Mouse (Mus musculus): ENCODE data around the gene 1520401A03Rik. TPM values are rescaled to one million over a fixed set of nuclear protein-coding genes. Genes with fewer than 3 reads are reported as not detected.

Gene 1520401A03Rik
- polyA plus RNA-seq (2014; fragmentation: Illumina TruSeq; extraction: RNeasy Lipid Tissue Mini Kit (QIAGEN cat#74804); ENCODE audit: low read depth, low replicate concordance): not detected

DNA sequence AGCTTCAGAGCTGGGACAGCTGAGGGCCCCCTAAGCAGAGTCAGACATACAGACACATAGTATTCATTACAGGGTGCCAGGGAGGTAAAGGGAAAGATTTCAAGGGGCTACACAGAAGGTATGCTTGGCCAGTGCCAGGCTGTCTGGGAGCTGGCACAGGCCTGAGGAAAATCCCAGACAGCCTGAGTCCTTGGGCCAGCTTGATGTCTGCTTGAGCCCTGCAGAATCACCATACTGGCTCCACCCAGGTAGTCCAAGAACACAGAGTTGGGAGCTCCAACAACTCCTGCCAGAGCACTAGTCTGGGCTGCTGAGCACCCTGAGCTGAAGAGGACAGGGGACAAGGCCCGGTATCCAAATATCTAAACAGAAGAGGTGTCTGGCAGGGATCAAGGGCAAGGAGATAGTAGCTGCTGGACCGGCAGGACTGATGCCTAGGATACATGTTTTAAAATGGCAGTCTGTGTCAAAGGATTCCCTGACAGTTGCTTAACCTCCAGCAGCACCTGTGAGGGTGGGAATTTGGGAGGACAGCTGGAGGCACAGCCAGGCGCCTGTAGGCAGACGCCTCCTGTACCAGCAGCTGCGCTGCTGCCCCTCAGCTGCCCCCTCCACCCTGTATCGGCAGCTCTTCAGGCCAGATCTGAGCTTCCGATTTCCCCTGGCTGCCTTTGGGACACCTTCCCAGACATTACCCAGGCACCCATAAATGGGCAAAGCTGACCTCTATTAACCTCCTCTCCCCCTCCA, at the start of gene 1520401A03Rik:
1520401A03Rik (minus strand) TSS at position 408 of the 750 bp plus-strand sequence.

DNA sequence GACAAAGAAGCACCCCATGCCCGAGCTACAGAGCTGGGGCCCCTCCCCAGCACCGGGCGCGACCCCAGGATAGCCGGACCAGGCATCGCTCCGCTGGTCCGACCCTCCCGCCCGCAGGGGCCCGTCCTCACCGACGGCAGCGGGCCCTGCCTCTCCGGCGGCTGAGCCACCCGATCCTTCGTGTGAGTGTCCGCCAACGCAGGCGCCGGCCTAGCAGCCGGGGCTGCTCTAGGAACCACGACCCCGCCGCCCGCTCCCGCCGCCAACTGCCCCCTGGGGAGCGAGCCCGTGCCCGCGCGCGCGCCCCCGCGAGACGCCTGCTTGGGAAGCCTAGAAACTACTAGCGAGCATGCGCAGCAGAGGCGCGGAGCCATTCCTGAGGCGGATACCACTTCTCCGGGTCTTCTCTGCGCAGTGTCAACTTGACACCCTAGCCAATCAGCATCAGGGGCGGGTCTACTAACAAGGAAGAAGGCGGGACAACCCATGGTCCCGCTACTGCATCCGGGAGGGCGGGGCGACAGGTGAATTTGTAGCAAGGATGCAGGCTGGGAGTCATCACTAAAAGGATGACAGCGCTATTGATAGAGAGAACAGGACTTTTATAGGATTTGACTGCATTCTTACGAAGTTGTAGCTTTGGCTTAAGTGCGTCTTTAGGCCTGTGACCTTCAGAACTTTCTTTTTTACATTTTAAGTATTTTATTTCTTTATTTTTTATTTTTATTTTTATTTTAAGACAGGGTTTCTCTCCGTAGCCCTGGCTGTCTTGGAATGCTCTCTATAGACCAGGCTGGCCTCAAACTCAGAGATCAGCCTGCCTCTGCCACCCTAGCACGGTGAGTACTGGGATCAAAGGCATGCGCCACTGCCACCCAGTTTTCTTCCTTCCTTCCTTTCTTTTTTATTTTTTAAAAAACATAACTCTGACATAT, 49.0 kb upstream of the 1520401A03Rik start, which contains the start of gene Flywch1:
Flywch1 (minus strand) TSS at position 319 of the 935 bp plus-strand sequence.

DNA sequence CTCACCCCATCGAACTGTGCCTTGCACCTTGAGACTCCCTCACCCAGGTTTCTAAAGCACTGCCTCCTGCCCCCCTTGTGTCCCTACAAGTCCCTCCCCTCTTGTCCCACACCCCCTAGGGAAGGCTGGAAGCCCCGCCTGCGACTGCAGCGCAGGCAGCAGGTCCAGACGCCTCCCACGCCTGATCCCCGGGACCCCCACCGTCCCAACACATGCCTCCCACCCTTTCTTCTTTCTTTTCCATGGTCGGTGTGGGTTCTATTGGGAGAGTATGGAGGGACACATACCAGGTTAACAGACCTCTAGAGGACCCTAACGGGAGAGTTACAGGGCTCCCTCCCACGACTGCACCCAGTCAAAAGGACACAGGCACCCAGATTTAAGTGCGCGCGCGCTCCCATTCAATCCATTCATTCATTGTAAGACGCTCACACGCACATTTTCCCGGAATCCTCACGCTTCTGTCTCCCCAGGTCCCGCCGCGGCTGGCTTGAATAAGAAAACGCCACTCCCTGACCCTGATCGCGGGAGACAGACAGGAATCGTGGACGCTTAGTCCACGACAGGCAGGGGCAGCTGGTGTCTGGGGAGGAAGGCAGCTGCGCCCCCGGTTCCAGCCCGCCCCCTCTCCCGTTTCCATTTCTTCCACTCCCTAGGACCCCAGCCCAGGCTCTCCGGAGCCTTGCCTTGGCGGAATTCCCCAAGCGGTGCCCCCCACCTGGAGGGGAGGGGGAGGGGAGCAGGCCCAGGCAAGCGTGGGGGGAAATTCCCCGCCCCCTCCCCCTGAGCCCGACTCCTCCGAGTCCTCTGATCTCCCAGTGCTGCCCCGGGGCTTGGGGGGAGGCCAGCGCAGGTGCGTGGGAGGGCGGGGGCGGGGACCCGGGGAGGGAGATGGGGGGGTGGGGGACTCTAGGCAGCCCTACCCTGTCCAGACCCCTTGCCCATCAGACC, 23.0 kb upstream of the 1520401A03Rik start, which contains the start of gene Kremen2:
Kremen2 (minus strand) TSS at position 533 of the 951 bp plus-strand sequence.

DNA sequence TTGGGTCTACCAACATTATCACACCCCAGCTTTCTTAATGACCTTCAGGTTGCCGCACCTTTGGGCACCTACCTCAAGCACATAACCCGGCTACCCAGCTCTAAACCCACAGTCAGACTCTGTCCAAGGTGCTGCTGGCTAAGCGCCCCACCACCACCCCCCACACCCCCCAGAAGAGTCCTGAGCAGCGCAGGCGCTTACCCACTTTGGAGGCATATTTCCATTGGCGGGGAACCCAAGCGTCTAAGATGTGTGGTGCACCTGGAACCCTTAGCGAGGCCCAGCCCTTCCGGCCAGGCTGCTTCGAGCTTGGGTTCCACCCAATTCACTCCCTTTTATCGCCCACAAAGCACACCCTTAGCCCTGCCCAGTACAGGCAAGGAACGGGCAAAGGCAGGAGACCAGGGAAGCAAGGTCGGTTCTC, 18.0 kb upstream of the 1520401A03Rik start, which contains the start of gene Paqr4:
Paqr4 (minus strand) TSS at position 270 of the 424 bp plus-strand sequence.

DNA sequence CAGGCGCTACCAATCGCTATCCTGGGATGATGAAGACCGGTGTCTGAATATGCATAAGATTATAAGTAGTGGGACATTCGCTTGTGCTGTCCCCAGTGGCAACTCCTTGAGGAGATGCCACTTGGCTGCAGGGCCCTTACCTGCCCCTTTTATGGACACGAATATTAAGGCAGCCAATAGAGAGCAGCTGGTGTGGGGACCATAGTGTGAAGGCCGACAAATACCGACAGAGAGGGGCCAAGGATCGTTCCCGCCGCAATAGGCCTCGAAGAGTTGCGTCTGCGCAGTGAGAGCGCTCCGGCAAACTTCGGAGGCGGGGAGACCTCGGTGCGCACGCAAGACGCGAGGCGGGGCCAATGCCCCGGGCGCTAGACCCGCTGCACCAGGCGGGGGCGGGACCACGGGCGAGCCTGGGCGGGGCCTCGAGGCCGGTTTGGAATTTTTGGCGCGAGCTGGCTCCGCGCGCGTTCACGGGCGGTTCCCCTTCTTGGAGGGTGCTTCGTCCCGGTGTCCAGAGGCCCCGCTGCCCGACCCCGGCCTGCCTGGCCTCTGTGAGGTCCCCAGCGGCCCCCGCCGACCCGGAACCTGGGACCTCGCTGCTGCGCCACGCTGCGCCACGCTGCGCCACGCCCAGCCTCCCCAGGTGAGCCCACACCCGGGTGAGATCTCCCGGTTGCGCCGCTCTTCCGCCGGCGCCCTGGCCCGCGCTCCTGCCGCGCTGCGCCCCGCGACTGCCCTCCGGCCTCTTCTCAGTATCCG, 3.6 kb upstream of the 1520401A03Rik start, which contains the start of gene Pkmyt1:
Pkmyt1 (plus strand) TSS at position 338 of the 759 bp plus-strand sequence.

DNA sequence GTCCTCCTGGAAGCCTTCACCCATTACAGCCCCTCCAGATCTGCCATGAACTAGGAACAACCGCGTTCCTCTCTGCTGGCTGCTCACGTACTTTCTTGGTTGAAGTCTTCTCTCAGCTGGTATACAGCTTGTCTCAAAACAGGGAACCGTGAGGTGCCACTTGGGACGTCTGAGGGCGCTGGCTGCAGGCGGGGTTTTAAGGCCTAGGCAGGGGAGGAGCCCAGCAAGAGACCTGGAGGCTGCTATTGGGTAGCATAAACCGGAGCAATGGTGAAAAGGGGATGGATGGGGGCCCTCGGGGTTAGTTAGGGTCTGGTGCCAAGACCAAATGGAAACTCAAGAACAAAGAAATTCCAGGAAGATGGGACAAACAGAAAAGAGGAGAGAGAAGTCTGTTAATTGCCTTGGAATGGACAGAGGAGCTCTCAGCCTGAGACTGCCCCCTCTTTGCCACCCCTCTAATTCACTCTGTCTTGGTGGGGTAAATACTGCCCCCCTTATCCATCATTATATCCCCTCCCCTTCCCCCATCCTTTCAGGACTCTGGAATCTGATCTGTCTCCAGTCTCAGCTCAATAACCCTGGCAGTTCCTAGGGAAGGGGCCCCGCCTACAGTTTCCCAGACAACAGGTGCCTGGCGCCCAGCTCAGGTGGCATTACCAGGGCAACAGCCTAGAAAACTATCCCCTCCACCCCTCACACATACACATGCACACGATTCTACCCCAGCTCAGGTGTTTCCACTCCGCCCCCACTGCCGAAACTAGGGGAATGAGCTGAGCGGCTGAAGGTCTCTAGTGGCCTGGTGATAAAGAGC, 38.5 kb downstream of the 1520401A03Rik start, which contains the start of gene Cldn9:
Cldn9 (minus strand) TSS at position 171 of the 817 bp plus-strand sequence.

DNA sequence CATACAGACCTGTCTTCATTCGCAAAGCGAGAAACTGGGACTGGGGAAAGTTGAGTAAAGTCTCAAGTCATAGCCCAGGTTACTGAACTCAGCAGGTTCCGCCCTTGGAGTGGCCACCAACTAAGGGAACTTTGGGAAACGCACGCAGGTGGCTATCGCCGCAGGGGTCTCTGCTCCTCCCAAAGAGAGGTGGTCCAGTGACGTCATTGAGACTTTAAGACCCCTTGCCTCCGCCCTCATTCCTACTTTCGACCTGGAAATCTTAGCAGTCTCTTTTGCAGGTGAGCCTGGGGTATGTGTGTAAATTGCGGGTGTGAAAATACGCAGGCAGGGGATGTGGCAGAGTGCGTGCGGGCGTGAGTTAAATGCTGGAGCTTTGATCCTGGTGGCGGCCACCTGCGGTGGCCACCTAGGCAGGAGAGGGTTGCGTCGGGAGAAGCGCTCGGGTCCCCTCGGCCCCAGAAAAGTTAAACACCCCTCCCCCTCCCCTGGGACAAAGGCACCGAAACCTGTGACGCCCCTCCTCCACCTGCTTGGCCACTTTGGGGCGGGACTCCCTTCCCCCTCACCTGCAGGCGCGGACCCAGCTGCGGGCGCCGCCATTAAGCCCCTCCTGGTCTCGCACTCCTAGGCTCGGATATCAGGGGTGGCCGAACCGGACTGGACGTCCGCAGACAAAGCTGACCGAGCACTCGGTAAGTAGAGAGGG, 43.3 kb downstream of the 1520401A03Rik start, which contains the start of gene Cldn6:
Cldn6 (plus strand) TSS at position 123 of the 709 bp plus-strand sequence.

DNA sequence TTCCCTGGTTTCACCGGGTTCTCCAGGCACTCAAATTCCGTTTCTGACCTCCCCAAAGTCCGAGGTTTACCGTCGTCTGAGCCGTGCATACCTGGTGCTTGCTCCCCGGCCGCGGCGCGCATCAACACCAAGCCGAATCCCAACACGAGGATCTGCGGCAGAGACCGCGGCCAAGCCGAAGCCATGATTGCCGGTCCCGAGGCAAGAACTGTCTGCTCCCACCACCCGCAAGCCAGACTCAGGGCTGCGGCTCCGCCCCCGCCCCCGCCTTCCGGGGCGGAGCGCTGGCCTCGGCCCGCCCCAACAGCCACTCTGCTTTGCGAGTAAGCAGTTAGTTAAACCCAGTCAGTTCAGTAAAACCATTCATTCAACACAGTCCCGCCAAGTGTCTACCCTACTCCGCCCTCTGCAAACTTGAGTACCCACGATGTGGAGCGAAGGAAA, 45.3 kb downstream of the 1520401A03Rik start, which contains the start of gene Tnfrsf12a:
Tnfrsf12a (minus strand) TSS at position 233 of the 444 bp plus-strand sequence.

DNA sequence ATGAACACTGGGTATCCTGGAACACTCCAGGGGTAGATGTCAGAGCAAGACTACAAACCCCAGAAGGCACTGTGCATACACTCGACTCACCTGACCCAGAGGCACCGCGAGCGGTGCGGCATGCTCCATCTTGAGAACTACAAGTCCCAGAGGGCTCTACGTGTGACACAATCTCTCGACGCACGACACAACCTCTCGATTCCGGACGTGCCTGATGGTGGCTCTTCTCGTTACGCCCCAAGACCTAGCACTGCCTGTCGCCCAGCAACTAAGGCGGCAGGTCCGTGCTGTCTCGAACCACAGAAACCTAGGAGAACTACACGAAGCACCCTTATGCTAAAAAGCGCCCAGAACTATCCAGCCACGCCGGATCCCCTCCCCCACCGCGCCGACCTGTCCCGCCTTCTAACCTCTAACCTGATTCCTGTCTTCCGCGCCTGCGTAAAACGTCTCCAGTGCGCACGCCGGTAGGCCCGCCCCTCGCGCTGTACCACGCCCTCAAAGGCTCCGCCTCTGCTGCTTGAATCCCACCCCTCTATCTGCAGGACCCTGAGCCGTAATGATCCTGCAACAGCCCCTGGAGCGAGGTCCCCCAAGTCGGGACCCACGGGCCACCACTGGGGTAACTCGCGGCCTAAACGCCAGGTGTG, 49.0 kb downstream of the 1520401A03Rik start, which contains the start of the genes Hcfc1r1 and Thoc6:
Hcfc1r1 (plus strand) TSS at position 173 of the 650 bp plus-strand sequence.
Thoc6 (minus strand) TSS at position 459 of the 650 bp plus-strand sequence.

DNA sequence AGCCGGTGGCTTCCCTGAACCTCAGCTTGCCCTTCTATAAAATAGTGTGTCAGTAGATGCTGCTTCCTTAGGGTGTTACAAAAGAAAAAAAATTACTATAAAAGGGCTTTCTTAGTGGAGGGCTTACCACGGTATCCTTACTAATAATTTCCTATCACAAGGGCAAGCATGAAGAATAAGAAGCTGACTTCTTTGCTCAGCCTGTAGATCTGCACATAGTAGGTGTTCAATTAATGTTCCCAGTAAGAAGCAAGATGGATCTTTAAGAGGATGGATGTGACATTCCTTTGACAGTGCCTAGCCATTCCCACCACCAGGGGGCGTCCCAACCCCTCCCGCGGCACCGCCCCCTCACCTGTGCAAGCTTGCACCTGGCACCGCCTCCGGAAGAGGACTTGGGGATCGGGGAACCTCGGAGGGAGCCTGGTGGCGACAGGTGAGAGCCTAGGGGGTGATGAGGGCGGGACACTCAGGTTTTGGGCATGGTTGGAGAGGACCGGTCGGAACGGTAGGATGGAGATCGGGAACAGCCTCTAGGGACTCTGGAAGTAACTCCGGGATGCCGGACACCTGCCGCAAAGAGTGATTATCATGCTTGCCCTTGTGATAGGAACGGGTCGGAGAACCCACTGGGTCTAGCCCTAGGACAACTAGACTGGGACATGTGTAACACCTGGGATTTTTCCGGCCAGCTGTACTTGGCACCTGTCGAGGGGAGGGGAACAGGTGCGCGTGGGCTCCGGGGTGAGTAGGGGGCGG, 62.3 kb downstream of the 1520401A03Rik start, which contains the start of gene Bicdl2:
Bicdl2 (plus strand) TSS at position 390 of the 759 bp plus-strand sequence.

Other genes with a start within 250 kb of the 1520401A03Rik start
- gene Vmn2r117, start 243.1 kb downstream of the 1520401A03Rik start, polyA plus RNA-seq (2014; fragmentation: Illumina TruSeq; extraction: RNeasy Lipid Tissue Mini Kit (QIAGEN cat#74804); ENCODE audit: low read depth, low replicate concordance): not detected
- 0.32 TPM for gene Zfp213, start 158.5 kb downstream of the 1520401A03Rik start, polyA plus RNA-seq (2014; fragmentation: Illumina TruSeq; extraction: RNeasy Lipid Tissue Mini Kit (QIAGEN cat#74804); ENCODE audit: low read depth, low replicate concordance)
- gene Zfp13, start 123.3 kb downstream of the 1520401A03Rik start, polyA plus RNA-seq (2014; fragmentation: Illumina TruSeq; extraction: RNeasy Lipid Tissue Mini Kit (QIAGEN cat#74804); ENCODE audit: low read depth, low replicate concordance): not detected
- not detected for gene Zscan10, start 121.9 kb downstream of the 1520401A03Rik start, polyA plus RNA-seq (2014; fragmentation: Illumina TruSeq; extraction: RNeasy Lipid Tissue Mini Kit (QIAGEN cat#74804); ENCODE audit: low read depth, low replicate concordance)
- gene Mmp25, start 77.5 kb downstream of the 1520401A03Rik start, polyA plus RNA-seq (2014; fragmentation: Illumina TruSeq; extraction: RNeasy Lipid Tissue Mini Kit (QIAGEN cat#74804); ENCODE audit: low read depth, low replicate concordance): 0.13 TPM
- 1.8 TPM for gene Bicdl2, start 62.3 kb downstream of the 1520401A03Rik start, polyA plus RNA-seq (2014; fragmentation: Illumina TruSeq; extraction: RNeasy Lipid Tissue Mini Kit (QIAGEN cat#74804); ENCODE audit: low read depth, low replicate concordance)
- gene Hcfc1r1, start 49.2 kb downstream of the 1520401A03Rik start, polyA plus RNA-seq (2014; fragmentation: Illumina TruSeq; extraction: RNeasy Lipid Tissue Mini Kit (QIAGEN cat#74804); ENCODE audit: low read depth, low replicate concordance): 7.9 TPM
- gene Thoc6, start 48.9 kb downstream of the 1520401A03Rik start, polyA plus RNA-seq (2014; fragmentation: Illumina TruSeq; extraction: RNeasy Lipid Tissue Mini Kit (QIAGEN cat#74804); ENCODE audit: low read depth, low replicate concordance): 1.4 TPM
- gene Tnfrsf12a, start 45.3 kb downstream of the 1520401A03Rik start, polyA plus RNA-seq (2014; fragmentation: Illumina TruSeq; extraction: RNeasy Lipid Tissue Mini Kit (QIAGEN cat#74804); ENCODE audit: low read depth, low replicate concordance): 0.88 TPM
- not detected for gene Cldn6, start 43.5 kb downstream of the 1520401A03Rik start, polyA plus RNA-seq (2014; fragmentation: Illumina TruSeq; extraction: RNeasy Lipid Tissue Mini Kit (QIAGEN cat#74804); ENCODE audit: low read depth, low replicate concordance)
- gene Cldn9, start 38.8 kb downstream of the 1520401A03Rik start, polyA plus RNA-seq (2014; fragmentation: Illumina TruSeq; extraction: RNeasy Lipid Tissue Mini Kit (QIAGEN cat#74804); ENCODE audit: low read depth, low replicate concordance): not detected
- gene Pkmyt1, start 3.6 kb upstream of the 1520401A03Rik start, polyA plus RNA-seq (2014; fragmentation: Illumina TruSeq; extraction: RNeasy Lipid Tissue Mini Kit (QIAGEN cat#74804); ENCODE audit: low read depth, low replicate concordance): 2.1 TPM
- gene Paqr4, start 18.1 kb upstream of the 1520401A03Rik start, polyA plus RNA-seq (2014; fragmentation: Illumina TruSeq; extraction: RNeasy Lipid Tissue Mini Kit (QIAGEN cat#74804); ENCODE audit: low read depth, low replicate concordance): 20.3 TPM
- 0.41 TPM for gene Kremen2, start 23.1 kb upstream of the 1520401A03Rik start, polyA plus RNA-seq (2014; fragmentation: Illumina TruSeq; extraction: RNeasy Lipid Tissue Mini Kit (QIAGEN cat#74804); ENCODE audit: low read depth, low replicate concordance)
- 1.2 TPM for gene Flywch1, start 48.8 kb upstream of the 1520401A03Rik start, polyA plus RNA-seq (2014; fragmentation: Illumina TruSeq; extraction: RNeasy Lipid Tissue Mini Kit (QIAGEN cat#74804); ENCODE audit: low read depth, low replicate concordance)
- gene Flywch2, start 63.3 kb upstream of the 1520401A03Rik start, polyA plus RNA-seq (2014; fragmentation: Illumina TruSeq; extraction: RNeasy Lipid Tissue Mini Kit (QIAGEN cat#74804); ENCODE audit: low read depth, low replicate concordance): 1.5 TPM
- gene Srrm2, start 67.7 kb upstream of the 1520401A03Rik start, polyA plus RNA-seq (2014; fragmentation: Illumina TruSeq; extraction: RNeasy Lipid Tissue Mini Kit (QIAGEN cat#74804); ENCODE audit: low read depth, low replicate concordance): 275 TPM
- gene Elob, start 106.4 kb upstream of the 1520401A03Rik start, polyA plus RNA-seq (2014; fragmentation: Illumina TruSeq; extraction: RNeasy Lipid Tissue Mini Kit (QIAGEN cat#74804); ENCODE audit: low read depth, low replicate concordance): 15.1 TPM
- not detected for gene Prss33, start 113.3 kb upstream of the 1520401A03Rik start, polyA plus RNA-seq (2014; fragmentation: Illumina TruSeq; extraction: RNeasy Lipid Tissue Mini Kit (QIAGEN cat#74804); ENCODE audit: low read depth, low replicate concordance)
- 115 TPM for gene Prss32, start 121.1 kb upstream of the 1520401A03Rik start, polyA plus RNA-seq (2014; fragmentation: Illumina TruSeq; extraction: RNeasy Lipid Tissue Mini Kit (QIAGEN cat#74804); ENCODE audit: low read depth, low replicate concordance)
- 1.9 TPM for gene Prss41, start 121.4 kb upstream of the 1520401A03Rik start, polyA plus RNA-seq (2014; fragmentation: Illumina TruSeq; extraction: RNeasy Lipid Tissue Mini Kit (QIAGEN cat#74804); ENCODE audit: low read depth, low replicate concordance)
- not detected for gene Prss21, start 145.3 kb upstream of the 1520401A03Rik start, polyA plus RNA-seq (2014; fragmentation: Illumina TruSeq; extraction: RNeasy Lipid Tissue Mini Kit (QIAGEN cat#74804); ENCODE audit: low read depth, low replicate concordance)
- not detected for gene Dcpp1, start 158.1 kb upstream of the 1520401A03Rik start, polyA plus RNA-seq (2014; fragmentation: Illumina TruSeq; extraction: RNeasy Lipid Tissue Mini Kit (QIAGEN cat#74804); ENCODE audit: low read depth, low replicate concordance)
- not detected for gene Dcpp2, start 158.1 kb upstream of the 1520401A03Rik start, polyA plus RNA-seq (2014; fragmentation: Illumina TruSeq; extraction: RNeasy Lipid Tissue Mini Kit (QIAGEN cat#74804); ENCODE audit: low read depth, low replicate concordance)
- gene Dcpp3, start 194.7 kb upstream of the 1520401A03Rik start, polyA plus RNA-seq (2014; fragmentation: Illumina TruSeq; extraction: RNeasy Lipid Tissue Mini Kit (QIAGEN cat#74804); ENCODE audit: low read depth, low replicate concordance): not detected
- not detected for gene Sbp, start 218.9 kb upstream of the 1520401A03Rik start, polyA plus RNA-seq (2014; fragmentation: Illumina TruSeq; extraction: RNeasy Lipid Tissue Mini Kit (QIAGEN cat#74804); ENCODE audit: low read depth, low replicate concordance)
- not detected for gene Sbpl, start 232.5 kb upstream of the 1520401A03Rik start, polyA plus RNA-seq (2014; fragmentation: Illumina TruSeq; extraction: RNeasy Lipid Tissue Mini Kit (QIAGEN cat#74804); ENCODE audit: low read depth, low replicate concordance)